Mouse (Mus musculus): Measurements from ENCODE around the gene Gabpb2. TPM values are rescaled to one million over a fixed set of nuclear protein-coding genes. Genes with fewer than 3 reads are reported as not detected.

Gabpb2 gene
- polyA plus RNA-seq, 2 experiments: 5.1 to 14.3 TPM

- Histone ChIP-seq H3K9ac (replicated peaks) (no peak overlapping the region), H3K36me3 (replicated peaks; ENCODE audit: control insufficient read depth, insufficient read depth, low read depth) (peaks cover 43% of the 10 kb centered on the region), H3K27ac (no peak overlapping the region), H3K4me1 (replicated peaks; ENCODE audit: control insufficient read depth in 2 of 2, insufficient read depth in 2 of 2, low read length in 1 of 2) (peaks cover 22 to 26% of the 10 kb centered on the region in 2 experiments), H3K4me3 (ENCODE audit: insufficient read depth in 1 of 2, low read depth in 2 of 2, low read length in 2 of 2) (no peak overlapping the region), H3K9me3 (ENCODE audit: control insufficient read depth, low read length) (no peaks in the 10 kb centered on the region), H3K4me2 (ENCODE audit: low read depth) (peak overlapping the region; percentile 9; the same call in 1 of the 2 replicates), H3K27me3 (ENCODE audit: control insufficient read depth, insufficient read depth, low read length) (no peaks in the 10 kb centered on the region)
- ATAC-seq (ENCODE audit: insufficient read depth) (no peak), DNase-seq (ENCODE audit: low read depth in 3 of 3, low spot score in 3 of 3) (no peak)
- 72% methylated on average over 7 of the region's 7 CpGs for WGBS (ENCODE audit: insufficient replicate concordance)
- no peak for TF ChIP-seq CTCF (IDR thresholded peaks at IDR 0.05; ENCODE audit: low read depth)
- no peak for TF ChIP-seq EP300 (IDR thresholded peaks at IDR 0.05; ENCODE audit: low read depth)
These were observed 15.1 kb upstream of the Gabpb2 start for GRCm38 (mm10) chr3:95232771-95233170.

- TF ChIP-seq CTCF (IDR thresholded peaks at IDR 0.05; ENCODE audit: low read depth): no peak
- no peak for TF ChIP-seq EP300 (IDR thresholded peaks at IDR 0.05; ENCODE audit: low read depth)
- H3K4me1 ChIP-seq (replicated peaks; ENCODE audit: control insufficient read depth in 2 of 2, insufficient read depth in 2 of 2, low read length in 1 of 2): peaks cover 22 to 26% of the 10 kb centered on the region in 2 experiments
- H3K27ac ChIP-seq: peak within 1 kb of the TSS; percentile 76
- ATAC-seq (ENCODE audit: insufficient read depth): peak; percentile 9; the same call in 1 of the 2 replicates
- WGBS (ENCODE audit: insufficient replicate concordance): 37% methylated on average over 13 of the region's 13 CpGs
- H3K9me3 ChIP-seq (ENCODE audit: control insufficient read depth, low read length): no peaks in the 10 kb centered on the region
- no peaks in the 10 kb centered on the region for H3K27me3 ChIP-seq (ENCODE audit: control insufficient read depth, insufficient read depth, low read length)
- peaks cover 43% of the 10 kb centered on the region for H3K36me3 ChIP-seq (replicated peaks; ENCODE audit: control insufficient read depth, insufficient read depth, low read depth)
- H3K4me2 ChIP-seq (ENCODE audit: low read depth): peak within 1 kb of the TSS; percentile 95
- peak within 1 kb of the TSS; percentile 36 to 79 for H3K4me3 ChIP-seq (ENCODE audit: insufficient read depth in 1 of 2, low read depth in 2 of 2, low read length in 2 of 2)
- no peak for DNase-seq (ENCODE audit: low read depth in 3 of 3, low spot score in 3 of 3)
- H3K9ac ChIP-seq (replicated peaks): peak within 1 kb of the TSS; percentile 88
These were observed 13.8 kb upstream of the Gabpb2 start, which contains the start of gene Mllt11 for GRCm38 (mm10) chr3:95231298-95232221. Gene Mllt11 (minus strand): TSS chr3:95232171.

DNA sequence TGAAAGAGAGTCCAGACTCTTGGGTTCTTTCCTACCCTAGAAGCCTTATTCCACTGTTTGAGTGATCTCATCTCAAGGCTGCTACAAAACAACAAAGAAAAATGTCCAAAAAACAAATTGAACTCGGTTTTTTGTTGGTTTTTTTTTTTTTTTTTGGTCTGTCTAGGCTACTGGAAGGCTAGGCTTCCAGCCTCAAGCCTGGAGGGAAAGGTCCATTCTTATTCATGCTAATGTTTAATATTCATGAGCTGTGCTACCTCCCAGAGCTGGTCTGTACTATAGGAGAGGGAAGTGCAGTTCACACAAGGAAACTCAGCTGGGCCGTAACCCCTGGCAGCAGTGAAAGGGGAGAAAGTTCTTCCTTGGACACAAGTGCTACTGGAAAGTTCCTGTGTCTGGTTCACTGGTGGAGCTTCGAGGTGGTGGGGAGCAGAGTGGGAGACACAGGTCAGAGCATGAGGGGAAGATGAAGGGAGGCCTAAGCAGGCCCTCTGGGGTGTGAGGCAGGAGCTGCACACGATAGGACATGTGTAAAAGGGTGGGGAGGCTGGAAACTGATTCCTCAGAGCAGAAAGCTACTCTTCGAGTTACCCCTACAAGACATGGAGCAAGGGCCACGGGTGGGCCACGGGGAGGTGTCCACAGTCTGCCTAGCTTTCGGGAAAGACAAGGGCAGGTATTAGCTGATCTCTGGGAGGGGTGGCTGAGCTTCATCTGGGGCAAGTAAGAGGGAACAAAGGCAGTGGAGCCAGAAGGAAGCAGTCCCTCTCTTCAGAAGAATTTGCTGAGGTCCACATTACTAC, 13.0 kb upstream of the Gabpb2 start:
- Histone ChIP-seq H3K9ac (replicated peaks) (peak overlapping the region; percentile 88), H3K4me2 (ENCODE audit: low read depth) (peak overlapping the region; percentile 95), H3K4me3 (ENCODE audit: insufficient read depth in 1 of 2, low read depth in 2 of 2, low read length in 2 of 2) (peak overlapping the region; percentile 79 to 88), H3K27ac (peak overlapping the region; percentile 76), H3K27me3 (ENCODE audit: control insufficient read depth, insufficient read depth, low read length) (no peaks in the 10 kb centered on the region), H3K9me3 (ENCODE audit: control insufficient read depth, low read length) (no peaks in the 10 kb centered on the region), H3K36me3 (replicated peaks; ENCODE audit: control insufficient read depth, insufficient read depth, low read depth) (peaks cover 39% of the 10 kb centered on the region), H3K4me1 (replicated peaks; ENCODE audit: control insufficient read depth in 2 of 2, insufficient read depth in 2 of 2, low read length in 1 of 2) (peaks cover 22 to 26% of the 10 kb centered on the region in 2 experiments)
- ATAC-seq (ENCODE audit: insufficient read depth): peak; percentile 20; the same call in 1 of the 2 replicates
- TF ChIP-seq EP300 (IDR thresholded peaks at IDR 0.05; ENCODE audit: low read depth) (no peak), CTCF (IDR thresholded peaks at IDR 0.05; ENCODE audit: low read depth) (no peak)
- DNase-seq (ENCODE audit: low read depth in 3 of 3, low spot score in 3 of 3): no peak
- 13% methylated on average over 8 of the region's 8 CpGs for WGBS (ENCODE audit: insufficient replicate concordance)

GRCm38 (mm10) chr3:95229781-95230494, 12.2 kb upstream of the Gabpb2 start:
- Histone ChIP-seq H3K4me2 (ENCODE audit: low read depth) (peak overlapping the region; percentile 95), H3K9me3 (ENCODE audit: control insufficient read depth, low read length) (no peaks in the 10 kb centered on the region), H3K9ac (replicated peaks) (peak overlapping the region; percentile 88), H3K27me3 (ENCODE audit: control insufficient read depth, insufficient read depth, low read length) (no peaks in the 10 kb centered on the region), H3K4me1 (replicated peaks; ENCODE audit: control insufficient read depth in 2 of 2, insufficient read depth in 2 of 2, low read length in 1 of 2) (peaks cover 22 to 26% of the 10 kb centered on the region in 2 experiments), H3K4me3 (ENCODE audit: insufficient read depth in 1 of 2, low read depth in 2 of 2, low read length in 2 of 2) (peak overlapping the region; percentile 79 to 88), H3K27ac (peak overlapping the region; percentile 76), H3K36me3 (replicated peaks; ENCODE audit: control insufficient read depth, insufficient read depth, low read depth) (peaks cover 31% of the 10 kb centered on the region)
- TF ChIP-seq EP300 (IDR thresholded peaks at IDR 0.05; ENCODE audit: low read depth): no peak
- no peak for TF ChIP-seq CTCF (IDR thresholded peaks at IDR 0.05; ENCODE audit: low read depth)
- no peak for ATAC-seq (ENCODE audit: insufficient read depth)
- DNase-seq (ENCODE audit: low read depth in 3 of 3, low spot score in 3 of 3): no peak
- under 1% methylated on average over 13 of the region's 13 CpGs for WGBS (ENCODE audit: insufficient replicate concordance)

All from liver, embryonic 14.5 days (tissue).